Mouse (Mus musculus): ENCODE measurements around the gene Hgd.
A peak's percentile ranks its signal among the peaks of the same experiment; 100 is the strongest.

Hgd gene

GRCm38 (mm10) chr16:37580651-37581050 lies 698 bp downstream of the Hgd start:
- DNase-seq (ENCODE audit: low spot score), result no peak

- DNase-seq (ENCODE audit: low spot score), result no peak
Measured at GRCm38 (mm10) chr16:37581901-37582300, 1.9 kb downstream of the Hgd start.

GRCm38 (mm10) chr16:37583306-37583705 lies 3.4 kb downstream of the Hgd start:
- no peak for DNase-seq (ENCODE audit: low spot score)

- DNase-seq (ENCODE audit: low spot score), result no peak
Measured at GRCm38 (mm10) chr16:37583801-37584200, 3.8 kb downstream of the Hgd start.

- peak; percentile 27 for DNase-seq (ENCODE audit: low spot score)
Measured at GRCm38 (mm10) chr16:37584218-37585035, 4.5 kb downstream of the Hgd start.

- DNase-seq (ENCODE audit: low spot score), result no peak
Measured at GRCm38 (mm10) chr16:37585129-37585563, 5.2 kb downstream of the Hgd start.

- no peak for DNase-seq (ENCODE audit: low spot score)
Measured at GRCm38 (mm10) chr16:37590921-37591320, 11.0 kb downstream of the Hgd start.

- no peak for DNase-seq (ENCODE audit: low spot score)
Measured at GRCm38 (mm10) chr16:37591551-37591950, 11.6 kb downstream of the Hgd start.

GRCm38 (mm10) chr16:37597412-37597811 lies 17.5 kb downstream of the Hgd start:
- DNase-seq (ENCODE audit: low spot score), result no peak

- no peak for DNase-seq (ENCODE audit: low spot score)
Measured at GRCm38 (mm10) chr16:37598463-37598862, 18.5 kb downstream of the Hgd start.

GRCm38 (mm10) chr16:37599326-37599725 lies 19.4 kb downstream of the Hgd start:
- no peak for DNase-seq (ENCODE audit: low spot score)

- DNase-seq (ENCODE audit: low spot score), result no peak
Measured at GRCm38 (mm10) chr16:37603431-37603830, 23.5 kb downstream of the Hgd start.

- no peak for DNase-seq (ENCODE audit: low spot score)
Measured at GRCm38 (mm10) chr16:37604243-37604642, 24.3 kb downstream of the Hgd start.

GRCm38 (mm10) chr16:37610333-37610732 lies 30.4 kb downstream of the Hgd start:
- no peak for DNase-seq (ENCODE audit: low spot score)

- DNase-seq (ENCODE audit: low spot score), result no peak
Measured at GRCm38 (mm10) chr16:37611072-37611471, 31.1 kb downstream of the Hgd start.

GRCm38 (mm10) chr16:37612013-37612412 lies 32.1 kb downstream of the Hgd start:
- no peak for DNase-seq (ENCODE audit: low spot score)

- DNase-seq (ENCODE audit: low spot score), result no peak
Measured at GRCm38 (mm10) chr16:37614540-37614939, 34.6 kb downstream of the Hgd start.

- no peak for DNase-seq (ENCODE audit: low spot score)
Measured at GRCm38 (mm10) chr16:37615429-37615828, 35.5 kb downstream of the Hgd start.

GRCm38 (mm10) chr16:37616104-37616503 lies 36.2 kb downstream of the Hgd start:
- no peak for DNase-seq (ENCODE audit: low spot score)

GRCm38 (mm10) chr16:37617695-37618094 lies 37.7 kb downstream of the Hgd start:
- no peak for DNase-seq (ENCODE audit: low spot score)

- DNase-seq (ENCODE audit: low spot score), result no peak
Measured at GRCm38 (mm10) chr16:37622403-37622802, 42.5 kb downstream of the Hgd start.

- DNase-seq (ENCODE audit: low spot score), result no peak
Measured at GRCm38 (mm10) chr16:37622919-37623318, 43.0 kb downstream of the Hgd start.

GRCm38 (mm10) chr16:37626388-37626949 lies 46.5 kb downstream of the Hgd start:
- no peak for DNase-seq (ENCODE audit: low spot score)

- DNase-seq (ENCODE audit: low spot score), result no peak
Measured at GRCm38 (mm10) chr16:37628336-37628735, 48.4 kb downstream of the Hgd start.

Data from testis, postnatal 14 days (tissue).